Mouse (Mus musculus) gastrocnemius, postnatal 36 days (tissue): ENCODE measurements around the gene Ghdc. TPM values are rescaled to one million over a fixed set of nuclear protein-coding genes. Genes with fewer than 3 reads are reported as not detected.

Source experiments
- DNase-seq, 2 experiments: peaks; one replicate each; pipeline ENCODE4 v3.0.0; 2022
- intact Hi-C: fragments of 180-260 bp; cut with DNase I; formaldehyde crosslinking; loops from one replicate; pipeline ENCODE4 v1.15.1; 2025
- total RNA-seq, 2 experiments: library from RNA; stranded (reverse); gene quantifications; 2 replicates each; pipeline ENCODE4 v1.2.3; 2021

Gene Ghdc
- total RNA-seq, 2 experiments from 2014 or later: 4.4 to 5.0 TPM

DNA sequence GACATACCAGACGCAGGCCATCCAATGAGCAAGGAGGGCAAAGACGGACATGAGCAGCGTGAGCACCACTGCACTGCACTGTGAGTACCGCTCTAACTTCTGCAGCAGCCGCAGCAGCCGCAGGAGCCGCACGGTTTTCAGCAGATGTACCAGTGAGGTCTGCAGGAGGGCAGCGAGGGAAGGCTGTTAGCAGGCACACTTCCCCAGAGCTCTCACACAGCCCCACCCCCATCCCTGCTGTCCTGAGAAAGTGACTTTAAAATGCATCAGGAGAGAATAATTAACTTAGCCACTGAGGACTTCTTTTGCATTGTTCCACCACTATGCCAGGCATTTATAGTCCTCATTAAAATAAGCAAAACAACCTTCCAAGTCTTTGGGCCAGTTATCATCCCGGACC lies 18.5 kb downstream of the Ghdc start:
- DNase-seq: no peak
- intact Hi-C loops: no loop called here

DNA sequence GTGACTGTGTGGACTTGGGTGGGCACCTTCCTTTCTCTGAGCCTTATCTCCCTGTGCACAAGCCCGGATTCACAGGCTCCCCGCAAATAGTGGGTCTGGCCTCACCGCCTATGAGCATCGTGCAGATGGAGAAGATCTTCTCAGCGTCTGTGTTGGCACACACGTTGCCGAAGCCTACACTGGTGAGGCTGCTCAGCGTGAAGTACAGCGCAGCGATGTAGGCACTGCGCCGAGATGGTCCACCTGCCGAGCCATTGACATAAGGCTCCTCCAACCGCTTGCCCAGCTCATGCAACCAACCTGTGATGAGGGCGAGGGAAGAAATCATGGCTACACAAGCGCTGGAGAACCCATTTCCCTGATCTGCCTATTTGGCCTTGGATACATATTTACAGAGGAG lies 20.6 kb downstream of the Ghdc start:
- DNase-seq: no peak
- intact Hi-C loops: no loop called here

DNA sequence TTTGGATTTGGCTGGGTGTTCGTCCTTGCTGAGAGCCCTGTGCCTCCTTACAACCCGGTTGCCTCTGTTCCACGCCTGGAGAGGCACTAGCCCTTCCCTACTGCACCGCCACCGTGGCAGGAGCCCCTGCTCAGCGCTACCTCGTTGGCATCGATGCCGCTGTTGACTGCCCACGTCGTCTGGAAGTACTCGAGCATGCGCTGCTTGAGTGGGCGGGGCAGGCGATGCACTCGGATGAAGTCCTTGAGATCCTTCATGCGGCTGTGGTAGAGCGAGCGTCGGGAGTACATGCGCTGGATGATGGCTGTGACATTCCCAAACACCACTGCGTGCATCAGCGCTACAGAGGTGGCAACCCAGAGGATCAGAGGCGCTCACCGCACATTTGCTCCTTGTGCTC lies 21.3 kb downstream of the Ghdc start:
- DNase-seq: no peak
- intact Hi-C loops: loop anchor here (10.0 kb wide), 1 partner anchor 315 kb away; no protein-coding TSS in a partner anchor

DNA sequence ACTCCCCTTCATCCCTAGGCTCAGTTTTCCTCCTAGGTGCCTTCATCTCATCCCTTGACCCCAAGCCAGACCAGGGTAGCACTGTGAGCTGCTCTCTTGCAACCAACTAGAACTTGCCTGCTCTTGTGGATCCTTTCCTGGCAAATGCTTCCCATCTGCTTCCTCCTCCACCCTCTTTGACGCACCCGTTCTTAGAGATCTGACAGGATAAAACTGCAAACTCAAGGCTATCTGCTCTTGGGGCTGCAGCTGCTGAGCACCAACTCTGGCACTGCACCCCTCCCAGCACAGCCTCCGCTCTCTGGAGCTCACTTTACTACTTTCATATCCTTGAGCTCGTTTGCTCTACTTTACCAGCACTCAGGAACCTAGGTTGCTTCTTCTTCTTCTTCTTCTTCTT lies 22.1 kb downstream of the Ghdc start:
- no peak for DNase-seq
- intact Hi-C loops: loop anchor here (10.0 kb wide), 1 partner anchor 316 kb away; no protein-coding TSS in a partner anchor

DNA sequence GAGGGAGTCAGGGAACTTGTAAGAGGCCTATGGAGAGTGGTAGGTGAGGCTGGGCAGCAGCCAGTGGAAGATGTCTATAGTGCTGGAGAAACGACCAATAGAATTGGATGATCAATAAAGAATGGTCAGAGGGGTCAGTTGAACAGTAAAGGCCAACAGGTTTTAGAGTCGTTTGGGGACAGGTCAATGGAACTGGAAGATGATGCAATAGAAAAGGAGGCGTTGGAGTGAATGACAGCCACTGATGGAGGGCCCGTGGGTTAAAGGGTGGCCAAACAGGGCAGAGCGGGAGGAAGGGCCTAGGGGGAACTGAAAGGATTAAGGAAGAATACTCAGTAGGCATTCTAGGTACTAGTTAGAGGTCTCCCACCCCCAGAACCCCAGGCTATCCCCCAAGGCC lies 23.6 kb downstream of the Ghdc start:
- intact Hi-C loops: loop anchor here (10.0 kb wide), 1 partner anchor 318 kb away; no protein-coding TSS in a partner anchor
- no peak for DNase-seq

DNA sequence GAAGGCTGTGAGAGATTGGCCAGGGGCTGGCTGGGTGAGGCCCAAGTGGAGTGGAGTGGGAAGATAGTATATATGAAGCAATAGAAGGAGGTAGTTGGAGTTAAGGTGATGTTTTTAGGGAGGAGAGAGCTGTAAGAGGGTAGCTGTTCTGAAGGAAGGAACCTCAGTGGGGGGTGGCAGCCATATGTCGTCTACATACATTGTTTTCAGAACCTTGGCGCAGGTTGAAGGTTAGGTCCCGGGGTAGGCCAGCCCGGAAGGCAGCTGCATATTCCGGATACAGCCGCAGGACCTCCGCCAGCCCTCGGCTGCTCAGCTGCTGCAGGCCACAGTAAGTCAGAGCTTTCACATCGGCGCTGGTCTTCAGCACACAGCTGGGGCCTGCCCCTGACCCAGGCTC lies 24.2 kb downstream of the Ghdc start:
- DNase-seq: no peak
- intact Hi-C loops: loop anchor here (10.0 kb wide), 1 partner anchor 318 kb away; no protein-coding TSS in a partner anchor

DNA sequence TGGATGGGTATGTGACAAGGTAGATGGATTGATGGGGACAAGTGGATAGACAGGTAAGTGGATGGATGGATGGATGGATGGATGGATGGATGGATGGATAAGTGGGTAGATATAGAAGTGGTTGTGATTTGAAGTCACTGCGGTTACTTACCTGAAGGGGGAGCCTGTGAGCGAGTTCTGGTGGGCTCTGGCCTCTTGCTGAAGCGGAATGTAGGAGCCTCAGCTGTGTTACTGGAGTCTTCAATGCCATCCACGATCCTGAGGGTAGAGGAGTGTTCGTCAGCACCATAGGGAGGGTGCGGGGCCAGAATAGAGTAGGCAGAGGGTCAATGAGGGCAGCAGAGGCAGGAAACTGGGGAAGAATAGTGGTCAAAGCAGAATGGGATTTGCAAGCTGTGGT lies 25.7 kb downstream of the Ghdc start:
- intact Hi-C loops: loop anchor here (2.0 to 10.0 kb wide), 2 partner anchors 14 to 320 kb away; partner anchors contain the start of gene Kcnh4
- no peak for DNase-seq

DNA sequence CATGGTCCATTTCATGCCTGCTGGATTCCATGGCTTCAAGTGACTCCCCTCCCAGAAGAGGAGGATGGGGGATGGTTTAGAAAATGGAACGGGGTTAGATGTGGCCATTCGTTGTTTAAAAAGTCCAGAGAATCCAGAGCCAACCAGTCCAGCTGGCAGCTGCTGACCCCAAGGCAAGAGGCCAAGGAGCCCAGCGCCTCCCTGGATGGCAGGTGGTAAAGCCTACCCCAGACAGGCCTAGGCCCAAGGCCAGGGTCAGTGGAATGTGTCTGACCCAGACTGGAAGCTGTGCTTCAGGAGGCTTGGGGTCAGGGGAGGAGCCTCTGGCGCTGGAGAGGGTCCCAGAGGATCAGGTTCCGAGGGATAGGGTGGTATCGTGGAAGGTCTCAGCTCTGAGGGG lies 29.4 kb downstream of the Ghdc start:
- DNase-seq: peak; percentile 49 to 58
- intact Hi-C loops: loop anchor here (10.0 kb wide), 1 partner anchor 323 kb away; no protein-coding TSS in a partner anchor

DNA sequence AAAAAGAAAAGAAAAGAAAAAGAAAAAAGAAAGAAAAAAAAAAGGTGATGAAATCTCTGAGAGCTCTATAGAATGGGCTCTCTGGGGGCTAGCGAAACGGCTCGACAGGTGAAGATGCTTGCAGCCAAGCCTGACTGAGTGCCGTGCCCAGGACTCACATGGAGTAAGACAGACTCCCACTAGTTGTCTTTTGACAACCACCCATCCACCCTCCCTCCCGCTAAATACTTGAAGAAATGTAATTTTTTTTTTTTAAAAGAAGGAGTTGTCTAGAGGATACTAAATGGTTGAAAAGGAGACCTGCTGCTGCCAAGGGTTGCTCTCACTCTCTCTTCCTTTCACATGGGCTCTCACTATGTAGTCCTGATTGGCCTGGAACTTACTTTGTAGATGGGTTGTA lies 32.0 kb downstream of the Ghdc start:
- no peak for DNase-seq
- intact Hi-C loops: no loop called here

DNA sequence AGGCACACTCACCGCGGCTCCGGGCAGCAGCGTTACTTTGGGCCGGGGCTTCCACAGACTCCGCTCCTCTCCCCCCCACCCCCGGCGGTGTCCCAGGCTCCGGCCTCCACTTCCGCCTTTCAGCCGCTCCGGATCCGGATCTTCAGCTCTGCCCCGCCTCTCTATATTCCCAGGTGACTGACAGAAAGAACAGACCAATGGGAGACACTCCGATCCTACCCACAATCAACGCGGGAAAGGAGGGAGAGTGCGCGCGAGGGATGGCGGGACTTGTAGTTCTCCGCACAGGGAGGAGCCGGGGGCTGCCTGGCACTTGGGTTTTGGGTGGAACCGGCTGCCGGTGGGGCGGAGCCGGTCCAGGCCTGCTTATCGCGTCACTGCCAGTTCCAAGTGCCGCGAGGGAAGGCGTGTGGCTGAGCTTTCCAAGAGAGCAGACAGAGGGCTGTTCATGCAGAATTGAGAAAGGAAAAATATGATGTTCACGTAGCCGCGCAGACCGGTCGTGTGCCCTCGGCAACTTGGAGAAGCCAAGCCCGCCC lies 32.6 kb downstream of the Ghdc start, which contains the start of gene Rab5c:
TSS of gene Rab5c (minus strand) at position 150 of the 539 bp plus-strand sequence.
- peak; percentile 94 to 98 for DNase-seq
- intact Hi-C loops: no loop called here

DNA sequence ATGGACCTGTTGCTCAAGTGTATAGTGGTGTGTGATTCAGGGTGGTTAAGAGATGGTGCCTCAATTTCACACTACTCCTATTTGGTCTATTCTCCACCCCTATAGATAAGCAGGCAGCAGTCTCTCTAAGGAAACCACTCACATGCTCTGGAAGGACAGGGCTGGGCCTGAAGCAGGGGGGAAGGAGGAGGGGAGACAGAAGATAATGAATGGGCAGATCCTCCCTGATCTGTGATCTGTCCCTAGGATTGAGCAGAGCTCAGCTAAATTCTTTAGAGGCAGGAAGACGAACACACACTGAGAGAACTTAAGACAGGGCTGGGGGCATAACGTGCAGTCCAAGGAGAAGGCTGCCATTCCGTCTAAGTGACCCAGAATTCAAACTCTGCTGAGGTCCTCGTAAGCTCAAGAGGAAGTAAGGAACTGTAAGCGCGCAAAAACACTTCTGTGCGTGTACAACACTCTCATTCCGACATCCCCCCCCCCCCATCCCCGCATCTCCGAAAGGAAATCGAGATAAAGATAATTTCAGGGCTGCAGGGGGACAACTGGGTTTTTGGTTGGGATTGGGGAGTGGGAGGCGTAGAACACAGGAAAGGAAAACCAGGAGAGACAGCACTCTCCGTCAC lies 33.5 kb downstream of the Ghdc start:
- intact Hi-C loops: no loop called here
- DNase-seq: no peak

GRCm38 (mm10) chr11:100736746-100737080 lies 34.0 kb downstream of the Ghdc start:
- intact Hi-C loops: no loop called here
- no peak for DNase-seq

DNA sequence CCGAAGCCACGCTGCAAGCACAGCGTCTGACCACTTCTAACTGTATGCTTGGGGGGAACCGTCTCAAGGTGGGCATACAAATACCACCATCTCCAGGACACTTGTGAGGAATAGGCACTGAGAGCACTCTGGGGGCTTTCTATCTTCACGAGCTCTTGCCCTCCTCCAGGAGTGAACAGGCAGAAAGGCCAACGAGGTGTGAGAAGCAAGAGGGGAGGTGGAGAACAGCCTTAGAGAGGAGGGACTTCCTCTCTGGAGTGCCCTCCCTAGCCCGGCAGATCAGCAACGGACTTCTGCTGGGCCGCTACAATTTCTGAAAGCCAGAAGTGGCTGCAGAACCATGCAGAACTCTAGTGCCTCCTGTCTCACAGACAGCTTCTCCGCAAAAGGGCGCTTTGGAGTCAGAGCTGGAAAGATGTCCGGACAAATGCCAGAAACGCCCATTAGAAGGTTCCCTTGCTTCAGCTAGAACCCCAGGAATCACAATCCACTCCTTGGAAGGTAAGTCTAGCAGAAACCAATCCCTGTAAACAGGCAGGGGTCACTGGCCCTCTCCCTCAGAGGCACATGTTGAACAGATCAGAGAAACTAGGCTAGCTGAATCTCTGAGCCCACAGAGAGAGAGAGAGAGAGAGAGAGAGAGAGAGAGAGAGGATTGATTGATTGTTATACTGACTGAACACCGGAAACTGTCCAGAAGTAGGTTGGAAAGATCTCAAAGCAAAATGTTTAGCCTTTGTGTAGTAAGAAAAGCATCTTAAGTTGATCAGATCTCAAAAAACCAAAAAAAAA lies 34.6 kb downstream of the Ghdc start:
- intact Hi-C loops: no loop called here

GRCm38 (mm10) chr11:100735134-100735865 lies 35.5 kb downstream of the Ghdc start:
- DNase-seq: no peak
- intact Hi-C loops: no loop called here

More for the DNA sequence above, 34.6 kb downstream of the Ghdc start:
- no peak for DNase-seq

DNA sequence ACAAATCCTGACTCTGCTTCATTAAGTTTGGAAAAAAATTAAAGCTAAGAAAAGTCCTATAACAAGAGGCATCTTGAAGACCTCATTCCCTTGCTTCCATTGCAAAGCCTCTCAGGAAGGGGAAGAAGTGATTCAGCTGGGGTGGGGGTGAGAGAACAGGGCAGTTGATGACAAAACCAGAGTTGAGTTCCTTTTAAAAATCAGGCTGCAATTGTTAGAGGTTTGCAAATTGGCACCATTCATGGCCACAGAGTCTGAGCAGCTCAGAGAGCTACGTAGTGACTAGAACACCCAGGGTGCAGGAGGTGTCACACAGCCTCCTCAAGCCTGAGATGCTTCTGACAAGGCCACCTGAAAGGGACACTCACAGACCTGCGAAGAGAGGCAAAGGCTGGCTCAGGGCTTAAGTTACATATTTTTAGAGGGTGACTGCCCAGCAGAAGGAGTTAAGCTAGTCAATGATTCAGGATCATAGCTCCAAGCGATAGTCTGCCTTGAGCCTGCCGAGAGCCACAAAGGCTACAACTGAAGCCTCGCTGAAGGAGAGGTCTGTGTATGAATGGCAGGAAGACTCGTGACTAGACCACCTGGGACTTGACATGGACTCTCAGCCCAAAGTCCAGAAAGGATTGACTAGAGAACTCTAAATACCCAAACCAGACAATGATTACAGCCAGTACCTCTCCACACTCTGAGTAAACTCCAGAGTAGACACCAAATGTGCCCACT lies 40.1 kb downstream of the Ghdc start:
- intact Hi-C loops: no loop called here
- DNase-seq: no peak

DNA sequence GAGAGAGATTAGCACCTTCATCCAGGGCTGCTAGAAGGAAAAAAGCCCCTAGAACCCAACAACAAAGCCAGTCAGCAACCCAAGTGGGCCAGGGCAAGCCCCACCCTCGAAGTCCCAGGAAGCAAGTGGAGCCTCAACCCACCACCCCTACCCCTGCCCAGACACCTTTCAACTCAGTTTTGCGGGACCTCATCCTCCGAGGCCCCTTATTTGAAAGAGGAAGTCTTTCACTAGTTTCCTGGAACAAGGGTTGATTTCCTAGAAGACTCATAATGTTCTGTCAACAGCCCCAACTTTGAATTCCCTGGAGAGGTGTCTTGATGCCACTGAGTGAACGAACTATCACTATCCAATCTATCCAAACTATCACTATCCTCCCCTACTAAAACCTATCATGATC lies 40.8 kb downstream of the Ghdc start:
- intact Hi-C loops: no loop called here
- DNase-seq: no peak

- no peak for DNase-seq
- intact Hi-C loops: no loop called here
Observed at GRCm38 (mm10) chr11:100728601-100729000, 42.2 kb downstream of the Ghdc start.

- intact Hi-C loops: no loop called here
- no peak for DNase-seq
Observed at GRCm38 (mm10) chr11:100727201-100727600, 43.6 kb downstream of the Ghdc start.

DNA sequence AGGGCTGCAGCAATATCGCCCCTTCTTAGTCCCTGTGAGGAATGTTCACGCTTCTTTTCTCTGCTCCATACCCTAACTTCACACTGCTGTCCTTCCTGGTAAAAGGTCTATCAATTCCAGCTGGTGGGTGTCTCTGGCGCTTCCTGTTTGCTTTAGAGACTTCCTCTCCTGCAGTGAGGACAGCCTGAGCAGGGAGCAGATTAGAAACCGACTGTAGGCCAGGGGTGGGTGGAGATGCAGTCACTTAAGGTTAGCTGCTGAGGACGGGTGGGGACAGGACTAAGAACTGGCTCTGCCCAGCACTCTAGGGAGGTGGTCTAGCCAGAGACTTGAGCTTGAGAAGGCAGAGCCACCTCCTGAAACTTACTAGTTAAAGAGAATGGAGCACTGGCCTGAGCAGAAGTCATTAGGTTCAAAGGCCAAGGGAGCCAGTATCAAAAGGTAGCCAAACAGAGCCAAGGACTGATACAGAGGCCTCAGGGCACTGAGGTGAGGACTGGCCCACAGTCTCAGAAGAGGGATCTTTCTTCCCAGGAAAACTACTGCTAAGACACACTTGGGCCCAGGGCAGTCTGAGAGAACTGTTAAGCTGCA lies 45.7 kb downstream of the Ghdc start:
- DNase-seq: no peak
- intact Hi-C loops: no loop called here

GRCm38 (mm10) chr11:100722493-100723028 lies 48.2 kb downstream of the Ghdc start:
- DNase-seq: no peak
- intact Hi-C loops: no loop called here
